Mouse (Mus musculus) spleen, adult 2 months (tissue): ENCODE measurements around the gene Morn3.

Source experiments
- CTCF ChIP-seq: fragments of 200-500 bp; IDR thresholded peaks from 2 replicates; pipeline ENCODE4 v1.5.1; 2011; ENCODE audit warnings: mild to moderate bottlenecking, inconsistent platforms; ENCODE audit not compliant: insufficient read depth, insufficient read length, insufficient replicate concordance; ENCODE audit errors: extremely low read depth
- POLR2A ChIP-seq: fragments of 200-500 bp; IDR thresholded peaks from 2 replicates; pipeline ENCODE4 v1.6.1; 2011; ENCODE audit warnings: low read depth, low read length, inconsistent platforms

DNA sequence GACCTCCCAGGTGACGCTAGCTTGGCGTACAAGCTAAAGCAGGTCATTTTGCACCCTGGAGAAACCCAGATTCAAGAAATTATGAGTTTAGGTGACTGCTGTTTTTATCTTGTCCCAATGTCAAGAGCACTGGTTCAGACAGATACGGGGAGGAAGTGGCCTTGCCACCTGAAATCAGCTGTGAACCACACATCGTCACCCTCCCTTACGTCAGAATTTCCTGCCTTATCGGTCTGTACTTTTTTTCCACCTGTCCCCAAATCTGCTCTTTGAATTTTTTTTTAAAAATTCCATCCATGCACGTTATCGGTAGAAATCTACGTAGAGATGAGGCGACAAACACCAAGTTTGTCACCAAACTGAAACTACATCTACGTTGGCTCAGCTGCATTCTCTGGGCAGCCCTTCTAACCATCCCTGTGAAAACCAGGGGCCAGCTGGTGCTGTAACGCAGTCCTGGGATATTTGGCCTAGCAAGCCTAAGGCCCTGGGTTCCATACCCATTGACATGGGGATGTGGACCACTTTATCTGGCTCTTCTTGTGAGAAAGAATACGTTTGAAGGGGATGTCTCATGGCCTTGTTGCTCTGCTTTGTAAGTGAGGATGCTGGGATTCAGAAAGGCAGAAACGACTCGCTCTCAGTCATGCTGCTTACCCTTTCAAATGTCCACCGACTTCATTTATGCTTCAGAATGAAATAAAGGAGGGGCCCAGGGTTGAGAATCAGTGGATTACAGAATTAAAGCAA is 56.2 kb downstream of the Morn3 start:
- TF ChIP-seq CTCF: no peak
- TF ChIP-seq POLR2A: 0 out of 2 replicates have a peak, but pooled peaks have one; percentile 8
